Mouse (Mus musculus): ENCODE results near the gene Duox1. TPM values are rescaled to one million over a fixed set of nuclear protein-coding genes. Genes with fewer than 3 reads are reported as not detected.
"Not testable (repeated sequence)": the region's sequence is repeated elsewhere in the genome, so short reads cannot be mapped to it uniquely, and the experiment has no call there.

The Duox1 gene
- polyA plus RNA-seq, 1 experiment, result 0.10 TPM

GRCm38 (mm10) chr2:122313536-122313935 is 1.9 kb upstream of the Duox1 start, which contains the start of gene Duoxa1:
Gene Duoxa1, minus strand, starts transcription at chr2:122313730.
- Histone ChIP-seq H3K4me3 (no peak within 1 kb of the TSS), H3K27me3 (ENCODE audit: control insufficient read depth, insufficient read depth, insufficient read length) (no peaks in the 10 kb centered on the region), H3K79me2 (ENCODE audit: control insufficient read depth, insufficient read depth) (no peaks in the 10 kb centered on the region), H3ac (ENCODE audit: control insufficient read depth, insufficient read length) (no peak within 1 kb of the TSS), H3K36me3 (ENCODE audit: control insufficient read depth, insufficient read depth) (no peaks in the 10 kb centered on the region), H3K4me2 (ENCODE audit: low read depth) (no peak within 1 kb of the TSS)
- no peak for TF ChIP-seq MYOG (IDR thresholded peaks at IDR 0.05; ENCODE audit: control insufficient read depth in 1 of 3, insufficient read depth in 1 of 3, insufficient read length in 2 of 3, low read depth in 2 of 3)

DNA sequence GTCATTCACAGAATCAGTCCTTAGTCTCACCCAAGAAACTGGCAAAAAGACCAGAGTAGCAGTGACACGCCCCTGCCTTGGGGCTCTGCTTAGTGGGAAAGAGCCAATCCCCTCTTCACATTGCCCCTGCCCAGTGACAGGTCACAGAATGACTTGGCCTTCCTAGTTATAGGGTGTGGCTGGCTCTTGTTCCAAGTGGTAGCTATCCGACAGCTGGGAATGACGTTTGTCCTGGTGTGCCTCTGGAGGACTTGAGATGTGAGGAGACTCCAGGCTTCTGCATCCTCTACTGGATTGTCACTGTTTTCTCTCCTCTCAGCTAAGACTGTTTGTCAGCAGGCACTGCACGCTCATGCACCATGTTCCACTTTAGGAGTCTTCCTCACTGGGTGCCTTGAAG is 1.9 kb downstream of the Duox1 start:
- no peak overlapping the region for H3K4me2 ChIP-seq (ENCODE audit: low read depth)
- no peaks in the 10 kb centered on the region for H3K27me3 ChIP-seq (ENCODE audit: control insufficient read depth, insufficient read depth, insufficient read length)
- H3K79me2 ChIP-seq (ENCODE audit: control insufficient read depth, insufficient read depth), result no peaks in the 10 kb centered on the region
- TF ChIP-seq USF1 (IDR thresholded peaks at IDR 0.05; ENCODE audit: low read depth) (no peak), REST (IDR thresholded peaks at IDR 0.05; ENCODE audit: insufficient read depth, insufficient read length) (no peak), MYOG (IDR thresholded peaks at IDR 0.05; ENCODE audit: control insufficient read depth in 1 of 3, insufficient read depth in 1 of 3, insufficient read length in 2 of 3, low read depth in 2 of 3) (peak in 2 of 3 experiments; percentile 18 to 73), MYOD1 (IDR thresholded peaks at IDR 0.05; ENCODE audit: control insufficient read depth in 1 of 3, insufficient read length in 2 of 3, low read depth in 2 of 3) (peak in 1 of 3 experiments; percentile 68)
- H3ac ChIP-seq (ENCODE audit: control insufficient read depth, insufficient read length), result no peak overlapping the region
- H3K4me3 ChIP-seq, result no peak overlapping the region
- H3K36me3 ChIP-seq (ENCODE audit: control insufficient read depth, insufficient read depth), result no peaks in the 10 kb centered on the region

DNA sequence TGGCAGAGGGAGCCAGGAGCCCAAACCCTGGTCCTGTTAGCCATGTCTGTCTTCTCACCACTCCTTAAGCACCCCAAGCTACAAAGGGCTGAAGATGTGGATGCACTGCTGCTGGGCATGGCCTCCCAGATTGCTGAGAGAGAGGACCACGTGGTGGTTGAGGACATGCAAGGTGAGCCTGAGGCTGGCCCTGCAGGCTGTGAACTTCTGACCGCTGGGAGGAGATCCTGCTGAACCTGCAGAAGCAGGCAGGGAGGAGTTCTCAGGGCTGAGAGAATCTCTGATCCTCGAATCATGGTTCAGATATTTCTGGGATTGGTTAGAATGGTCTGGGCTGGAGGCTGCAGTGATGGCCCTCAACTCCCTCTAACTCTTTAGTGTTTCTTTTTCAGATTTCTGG is 8.5 kb downstream of the Duox1 start:
- H3K4me2 ChIP-seq (ENCODE audit: low read depth), result no peak overlapping the region
- no peaks in the 10 kb centered on the region for H3K27me3 ChIP-seq (ENCODE audit: control insufficient read depth, insufficient read depth, insufficient read length)
- TF ChIP-seq MYOG (IDR thresholded peaks at IDR 0.05; ENCODE audit: control insufficient read depth in 1 of 3, insufficient read depth in 1 of 3, insufficient read length in 2 of 3, low read depth in 2 of 3) (no peak), POLR2A (IDR thresholded peaks at IDR 0.05; ENCODE audit: insufficient read length, low read depth) (no peak), CEBPB (IDR thresholded peaks at IDR 0.05; ENCODE audit: insufficient read depth, poor library complexity, severe bottlenecking) (no peak), SRF (IDR thresholded peaks at IDR 0.05; ENCODE audit: control insufficient read depth, insufficient read length, low read depth) (no peak)
- no peaks in the 10 kb centered on the region for H3K36me3 ChIP-seq (ENCODE audit: control insufficient read depth, insufficient read depth)
- H3K4me3 ChIP-seq, result no peak overlapping the region
- H3ac ChIP-seq (ENCODE audit: control insufficient read depth, insufficient read length), result no peak overlapping the region
- H3K79me2 ChIP-seq (ENCODE audit: control insufficient read depth, insufficient read depth), result no peaks in the 10 kb centered on the region

DNA sequence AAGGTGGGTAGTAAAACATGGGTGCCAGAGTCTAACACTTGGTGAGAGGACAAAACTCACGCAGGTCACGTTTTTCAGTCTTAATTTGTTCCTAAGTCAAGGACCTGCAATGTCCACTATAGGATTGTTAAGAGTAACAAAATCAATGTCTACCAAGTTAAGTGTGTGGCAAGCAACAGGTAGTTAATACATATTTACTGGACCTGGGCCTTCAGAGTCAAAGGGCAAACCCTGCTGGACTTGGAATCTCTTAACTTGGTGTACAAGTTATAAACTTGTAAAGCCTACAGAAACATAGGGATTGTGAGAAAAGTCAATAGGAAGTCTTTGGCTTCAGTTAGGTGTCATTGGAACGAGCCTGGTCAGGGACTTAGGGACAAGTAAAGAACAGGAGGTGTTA is 9.1 kb downstream of the Duox1 start:
- H3K36me3 ChIP-seq (ENCODE audit: control insufficient read depth, insufficient read depth), result no peaks in the 10 kb centered on the region
- H3K4me2 ChIP-seq (ENCODE audit: low read depth), result no peak overlapping the region
- TF ChIP-seq MYOG (IDR thresholded peaks at IDR 0.05; ENCODE audit: control insufficient read depth in 1 of 3, insufficient read depth in 1 of 3, insufficient read length in 2 of 3, low read depth in 2 of 3) (no peak), CEBPB (IDR thresholded peaks at IDR 0.05; ENCODE audit: insufficient read depth, poor library complexity, severe bottlenecking) (no peak), POLR2AphosphoS2 (IDR thresholded peaks at IDR 0.05; ENCODE audit: insufficient read length, low read depth) (no peak), TCF3 (IDR thresholded peaks at IDR 0.05; ENCODE audit: insufficient read length, low read depth) (no peak), REST (IDR thresholded peaks at IDR 0.05; ENCODE audit: insufficient read depth, insufficient read length) (no peak), SRF (IDR thresholded peaks at IDR 0.05; ENCODE audit: control insufficient read depth, insufficient read length, low read depth) (no peak), MAX (IDR thresholded peaks at IDR 0.05; ENCODE audit: low read depth) (no peak), TCF12 (IDR thresholded peaks at IDR 0.05; ENCODE audit: insufficient read depth, poor library complexity, severe bottlenecking) (no peak), USF1 (IDR thresholded peaks at IDR 0.05; ENCODE audit: low read depth) (no peak), MYOD1 (IDR thresholded peaks at IDR 0.05; ENCODE audit: control insufficient read depth in 1 of 3, insufficient read length in 2 of 3, low read depth in 2 of 3) (no peak), E2F4 (IDR thresholded peaks at IDR 0.05; ENCODE audit: insufficient read depth) (no peak)
- H3K79me2 ChIP-seq (ENCODE audit: control insufficient read depth, insufficient read depth), result no peaks in the 10 kb centered on the region
- no peaks in the 10 kb centered on the region for H3K27me3 ChIP-seq (ENCODE audit: control insufficient read depth, insufficient read depth, insufficient read length)
- no peak overlapping the region for H3K4me3 ChIP-seq
- H3ac ChIP-seq (ENCODE audit: control insufficient read depth, insufficient read length), result no peak overlapping the region

- Histone ChIP-seq H3K4me3 (no peak overlapping the region), H3K4me2 (ENCODE audit: low read depth) (no peak overlapping the region), H3K79me2 (ENCODE audit: control insufficient read depth, insufficient read depth) (no peaks in the 10 kb centered on the region), H3K27me3 (ENCODE audit: control insufficient read depth, insufficient read depth, insufficient read length) (no peaks in the 10 kb centered on the region), H3K36me3 (ENCODE audit: control insufficient read depth, insufficient read depth) (no peaks in the 10 kb centered on the region), H3ac (ENCODE audit: control insufficient read depth, insufficient read length) (no peak overlapping the region)
- no peak for TF ChIP-seq TCF3 (IDR thresholded peaks at IDR 0.05; ENCODE audit: insufficient read length, low read depth)
- no peak for TF ChIP-seq MYOG (IDR thresholded peaks at IDR 0.05; ENCODE audit: control insufficient read depth in 1 of 3, insufficient read depth in 1 of 3, insufficient read length in 2 of 3, low read depth in 2 of 3)
- TF ChIP-seq REST (IDR thresholded peaks at IDR 0.05; ENCODE audit: insufficient read depth, insufficient read length), result no peak
- TF ChIP-seq POLR2AphosphoS2 (IDR thresholded peaks at IDR 0.05; ENCODE audit: insufficient read length, low read depth), result no peak
- TF ChIP-seq SRF (IDR thresholded peaks at IDR 0.05; ENCODE audit: control insufficient read depth, insufficient read length, low read depth), result no peak
These were observed 9.9 kb downstream of the Duox1 start for GRCm38 (mm10) chr2:122325361-122325760.

DNA sequence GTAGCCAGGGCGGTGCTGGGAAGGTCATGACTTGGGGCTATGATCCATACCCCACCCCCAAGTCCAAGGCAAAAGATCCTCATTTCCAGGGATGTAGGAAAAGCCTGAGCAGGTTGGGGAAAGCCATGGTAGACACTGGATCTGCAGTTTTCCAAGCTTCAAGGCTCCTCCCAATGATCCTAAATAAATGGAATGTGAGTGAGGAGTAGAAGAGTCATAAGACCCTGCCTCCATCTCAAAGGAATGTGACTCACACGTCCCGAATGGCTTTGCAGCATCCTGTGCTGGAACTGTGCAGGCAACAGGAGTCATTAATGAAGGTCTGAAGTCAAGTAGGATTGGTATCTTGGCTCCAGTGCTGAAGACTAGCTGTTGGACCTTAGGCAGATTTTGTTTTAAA is 12.5 kb downstream of the Duox1 start:
- Histone ChIP-seq H3K79me2 (ENCODE audit: control insufficient read depth, insufficient read depth) (no peaks in the 10 kb centered on the region), H3ac (ENCODE audit: control insufficient read depth, insufficient read length) (no peak overlapping the region), H3K27me3 (ENCODE audit: control insufficient read depth, insufficient read depth, insufficient read length) (no peaks in the 10 kb centered on the region), H3K4me2 (ENCODE audit: low read depth) (peak overlapping the region; percentile 50), H3K4me3 (no peak overlapping the region), H3K36me3 (ENCODE audit: control insufficient read depth, insufficient read depth) (no peaks in the 10 kb centered on the region)
- no peak for TF ChIP-seq CEBPB (IDR thresholded peaks at IDR 0.05; ENCODE audit: insufficient read depth, poor library complexity, severe bottlenecking)
- no peak for TF ChIP-seq MYOG (IDR thresholded peaks at IDR 0.05; ENCODE audit: control insufficient read depth in 1 of 3, insufficient read depth in 1 of 3, insufficient read length in 2 of 3, low read depth in 2 of 3)
- no peak for TF ChIP-seq E2F4 (IDR thresholded peaks at IDR 0.05; ENCODE audit: insufficient read depth)
- no peak for TF ChIP-seq MAX (IDR thresholded peaks at IDR 0.05; ENCODE audit: low read depth)
- TF ChIP-seq TCF3 (IDR thresholded peaks at IDR 0.05; ENCODE audit: insufficient read length, low read depth), result no peak
- TF ChIP-seq SRF (IDR thresholded peaks at IDR 0.05; ENCODE audit: control insufficient read depth, insufficient read length, low read depth), result no peak
- no peak for TF ChIP-seq USF1 (IDR thresholded peaks at IDR 0.05; ENCODE audit: low read depth)
- no peak for TF ChIP-seq POLR2A (IDR thresholded peaks at IDR 0.05; ENCODE audit: insufficient read length, low read depth)

DNA sequence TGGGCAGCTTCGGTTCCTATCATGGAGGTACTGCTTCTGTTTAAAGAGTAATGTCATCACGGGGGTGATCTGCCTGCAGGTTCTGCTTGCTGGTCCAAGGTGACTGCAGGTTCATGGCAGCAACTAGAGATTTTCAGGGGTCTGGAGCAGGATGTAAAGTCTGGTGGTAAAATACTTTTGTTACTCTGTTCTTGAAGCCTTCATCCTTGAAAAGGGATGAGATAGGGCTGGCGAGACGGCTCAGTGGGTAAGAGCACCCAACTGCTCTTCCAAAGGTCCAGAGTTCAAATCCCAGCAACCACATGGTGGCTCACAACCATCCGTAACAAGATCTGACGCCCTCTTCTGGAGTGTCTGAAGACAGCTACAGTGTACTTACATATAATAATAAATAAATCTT is 14.8 kb downstream of the Duox1 start:
- H3K27me3 ChIP-seq (ENCODE audit: control insufficient read depth, insufficient read depth, insufficient read length); H3ac ChIP-seq (ENCODE audit: control insufficient read depth, insufficient read length); H3K36me3 ChIP-seq (ENCODE audit: control insufficient read depth, insufficient read depth); H3K4me2 ChIP-seq (ENCODE audit: low read depth); H3K4me3 ChIP-seq; H3K79me2 ChIP-seq (ENCODE audit: control insufficient read depth, insufficient read depth): not testable (repeated sequence)

Data from myocyte (in vitro differentiated cells).